Mouse (Mus musculus) C3H10T1/2 (cell line): Measurements from ENCODE around the gene Vmn2r90. TPM values are rescaled to one million over a fixed set of nuclear protein-coding genes. Genes with fewer than 3 reads are reported as not detected.

ENCODE experiments used
- polyA plus RNA-seq, 2 experiments: library from polyadenylated mRNA; unstranded; fragments of >200 nt; fragmentation: generic; extraction: Trizol; gene quantifications; one replicate each; pipeline ENCODE4 v1.2.1; 2012; ENCODE audit warnings: missing spikeins in 2 of 2

Gene Vmn2r90
- not detected for polyA plus RNA-seq

GRCm38 (mm10) chr17:17703447-17703846, at the start of gene Vmn2r90:
TSS of gene Vmn2r90 (plus strand) at chr17:17703747.

Other genes with a start within 250 kb of the Vmn2r90 start
- 1 to 10 TPM in 1 of 2 experiments, under 1 TPM in 1; 0.26 to 4.4 TPM for gene Lnpep, start 78.7 kb upstream of the Vmn2r90 start, polyA plus RNA-seq
- 10 to 100 TPM in 1 of 2 experiments, 1 to 10 TPM in 1; 3.7 to 19.9 TPM for gene Spaca6, start 123.4 kb downstream of the Vmn2r90 start, polyA plus RNA-seq
- gene Has1, start 151.5 kb downstream of the Vmn2r90 start, polyA plus RNA-seq: under 1 TPM; 0.23 to 0.63 TPM
- under 1 TPM in 1 of 2 experiments, not detected in 1; 0.18 TPM for gene Fpr1, start 180.2 kb downstream of the Vmn2r90 start, polyA plus RNA-seq
- gene Fpr2, start 184.1 kb downstream of the Vmn2r90 start, polyA plus RNA-seq: not detected
- not detected for gene Fpr3, start 184.1 kb downstream of the Vmn2r90 start, polyA plus RNA-seq